Mouse (Mus musculus) hindbrain, embryonic 13.5 days (tissue): Measurements from ENCODE around the gene Rab11b. TPM values are rescaled to one million over a fixed set of nuclear protein-coding genes. Genes with fewer than 3 reads are reported as not detected.

Experiments used
- ATAC-seq: fragments of 200-750 bp; cut with Nextera tagmentation; 2 replicates; pipeline ENCODE4 v1.8.0; 2017; ENCODE audit warnings: moderate TSS enrichment; ENCODE audit not compliant: low FRiP score
- H3K27ac ChIP-seq: fragments of 300-500 bp; sonication (generic); 2 replicates; pipeline ENCODE4 v1.5.1; 2015; ENCODE audit warnings: inconsistent platforms, mild to moderate bottlenecking, moderate library complexity
- H3K27me3 ChIP-seq: fragments of 300-500 bp; sonication (generic); 2 replicates; pipeline ENCODE4 v1.6.1; 2015; ENCODE audit warnings: mild to moderate bottlenecking, inconsistent platforms
- H3K36me3 ChIP-seq: fragments of 300-500 bp; sonication (generic); 2 replicates; pipeline ENCODE4 v1.6.1; 2015; ENCODE audit warnings: mild to moderate bottlenecking, inconsistent platforms
- H3K4me1 ChIP-seq: fragments of 300-500 bp; sonication (generic); replicated peaks from 2 replicates; pipeline ENCODE4 v1.6.1; 2015; ENCODE audit warnings: inconsistent platforms
- H3K4me2 ChIP-seq: fragments of 300-500 bp; sonication (generic); 2 replicates; pipeline ENCODE4 v1.6.1; 2015; ENCODE audit warnings: inconsistent platforms, mild to moderate bottlenecking, moderate library complexity
- H3K4me3 ChIP-seq: fragments of 300-500 bp; sonication (generic); 2 replicates; pipeline ENCODE4 v1.5.1; 2015; ENCODE audit warnings: mild to moderate bottlenecking, inconsistent platforms
- H3K9ac ChIP-seq: fragments of 300-500 bp; sonication (generic); 2 replicates; pipeline ENCODE4 v1.6.1; 2015; ENCODE audit warnings: mild to moderate bottlenecking, inconsistent platforms
- H3K9me3 ChIP-seq: fragments of 300-500 bp; sonication (generic); 2 replicates; pipeline ENCODE4 v1.6.1; 2016; ENCODE audit warnings: inconsistent platforms
- WGBS: fragments of 180-500 bp; shearing (Covaris S2); methylation state at CpG from one replicate; pipeline ENCODE4 v1.1.7; 2015; 5-methylcytosine and 5-hydroxymethylcytosine counted together
- polyA plus RNA-seq: library from polyadenylated mRNA; unstranded; fragments of >200 nt; fragmentation: Nextera tagmentation; extraction: Ambion mirVana; gene quantifications from 2 replicates; pipeline ENCODE4 v1.2.1, GENCODE M21; 2015

Rab11b gene
- polyA plus RNA-seq: 494 and 549 TPM in 2 replicates

GRCm38 (mm10) chr17:33760255-33761165, at the start of gene Rab11b:
TSS of gene Rab11b (minus strand) at chr17:33760530.
- H3K4me1 ChIP-seq: peaks cover 40% of the 10 kb centered on the region
- no peaks in the 10 kb centered on the region for H3K9me3 ChIP-seq
- ATAC-seq: peak; percentile 99
- H3K27me3 ChIP-seq: no peaks in the 10 kb centered on the region
- peak within 1 kb of the TSS; percentile 87 for H3K4me2 ChIP-seq
- no peaks in the 10 kb centered on the region; the same call in 1 of the 2 replicates for H3K36me3 ChIP-seq
- peak within 1 kb of the TSS; percentile 97 for H3K9ac ChIP-seq
- H3K27ac ChIP-seq: peak within 1 kb of the TSS; percentile 100
- 3% methylated on average over 35 of the region's 35 CpGs for WGBS
- peak within 1 kb of the TSS; percentile 75 for H3K4me3 ChIP-seq

- H3K4me2 ChIP-seq: no peak overlapping the region
- 53% methylated on average over 10 of the region's 10 CpGs for WGBS
- H3K27me3 ChIP-seq: peaks cover 21% of the 10 kb centered on the region
- H3K36me3 ChIP-seq: no peaks in the 10 kb centered on the region
- peaks cover 12% of the 10 kb centered on the region for H3K4me1 ChIP-seq
- H3K4me3 ChIP-seq: no peak overlapping the region
- no peaks in the 10 kb centered on the region for H3K9me3 ChIP-seq
- no peak for ATAC-seq
- H3K9ac ChIP-seq: no peak overlapping the region
- no peak overlapping the region for H3K27ac ChIP-seq
These were observed 47.9 kb upstream of the Rab11b start for GRCm38 (mm10) chr17:33808192-33808591.

- H3K4me1 ChIP-seq: peaks cover 12% of the 10 kb centered on the region
- no peak overlapping the region for H3K27ac ChIP-seq
- H3K4me3 ChIP-seq: no peak overlapping the region
- H3K9ac ChIP-seq: no peak overlapping the region
- H3K27me3 ChIP-seq: peaks cover 17% of the 10 kb centered on the region
- H3K9me3 ChIP-seq: no peaks in the 10 kb centered on the region
- WGBS: 63% methylated on average over 8 of the region's 9 CpGs
- ATAC-seq: no peak
- no peaks in the 10 kb centered on the region for H3K36me3 ChIP-seq
- no peak overlapping the region for H3K4me2 ChIP-seq
These were observed 47.0 kb upstream of the Rab11b start for GRCm38 (mm10) chr17:33807181-33807888.

GRCm38 (mm10) chr17:33804745-33805144, 44.4 kb upstream of the Rab11b start:
- WGBS: 74% methylated on average over 1 of the region's 1 CpGs

GRCm38 (mm10) chr17:33804205-33804604, 43.9 kb upstream of the Rab11b start:
- Histone ChIP-seq H3K4me2 (no peak overlapping the region), H3K4me1 (no peaks in the 10 kb centered on the region), H3K9me3 (no peaks in the 10 kb centered on the region), H3K27me3 (no peaks in the 10 kb centered on the region), H3K4me3 (no peak overlapping the region), H3K9ac (no peak overlapping the region), H3K36me3 (no peaks in the 10 kb centered on the region), H3K27ac (no peak overlapping the region)
- WGBS: 61% methylated on average over 4 of the region's 4 CpGs
- ATAC-seq: no peak

More at GRCm38 (mm10) chr17:33804745-33805144, 44.4 kb upstream of the Rab11b start:
- no peak overlapping the region for H3K4me2 ChIP-seq
- peaks cover 2% of the 10 kb centered on the region; the same call in 1 of the 2 replicates for H3K27me3 ChIP-seq
- H3K4me1 ChIP-seq: no peaks in the 10 kb centered on the region
- H3K9ac ChIP-seq: no peak overlapping the region
- no peak overlapping the region for H3K4me3 ChIP-seq
- no peak overlapping the region for H3K27ac ChIP-seq
- no peaks in the 10 kb centered on the region for H3K36me3 ChIP-seq
- H3K9me3 ChIP-seq: no peaks in the 10 kb centered on the region
- no peak for ATAC-seq

- Histone ChIP-seq H3K9ac (no peak overlapping the region), H3K4me3 (no peak overlapping the region), H3K4me2 (no peak overlapping the region), H3K4me1 (no peaks in the 10 kb centered on the region), H3K36me3 (no peaks in the 10 kb centered on the region), H3K27ac (no peak overlapping the region), H3K27me3 (no peaks in the 10 kb centered on the region), H3K9me3 (no peaks in the 10 kb centered on the region)
- ATAC-seq: no peak
- 6% methylated on average over 2 of the region's 2 CpGs for WGBS
These were observed 41.9 kb upstream of the Rab11b start for GRCm38 (mm10) chr17:33802221-33802620.

- H3K36me3 ChIP-seq: no peaks in the 10 kb centered on the region
- H3K9ac ChIP-seq: no peak overlapping the region
- no peaks in the 10 kb centered on the region for H3K27me3 ChIP-seq
- H3K4me3 ChIP-seq: no peak overlapping the region
- ATAC-seq: no peak
- no peaks in the 10 kb centered on the region for H3K4me1 ChIP-seq
- no peak overlapping the region for H3K27ac ChIP-seq
- no peaks in the 10 kb centered on the region for H3K9me3 ChIP-seq
- no peak overlapping the region for H3K4me2 ChIP-seq
- 63% methylated on average over 1 of the region's 1 CpGs for WGBS
These were observed 38.9 kb upstream of the Rab11b start for GRCm38 (mm10) chr17:33799277-33799676.

GRCm38 (mm10) chr17:33798306-33798705, 38.0 kb upstream of the Rab11b start:
- Histone ChIP-seq H3K27me3 (no peaks in the 10 kb centered on the region), H3K4me2 (no peak overlapping the region), H3K4me1 (no peaks in the 10 kb centered on the region), H3K27ac (no peak overlapping the region), H3K9ac (no peak overlapping the region), H3K36me3 (no peaks in the 10 kb centered on the region), H3K4me3 (no peak overlapping the region), H3K9me3 (no peaks in the 10 kb centered on the region)
- ATAC-seq: no peak
- 55% methylated on average over 3 of the region's 3 CpGs for WGBS

- Histone ChIP-seq H3K4me3 (no peak overlapping the region), H3K36me3 (no peaks in the 10 kb centered on the region), H3K27ac (no peak overlapping the region), H3K9ac (no peak overlapping the region), H3K27me3 (no peaks in the 10 kb centered on the region), H3K4me2 (no peak overlapping the region), H3K9me3 (no peaks in the 10 kb centered on the region), H3K4me1 (no peaks in the 10 kb centered on the region)
- ATAC-seq: no peak
- WGBS: 79% methylated on average over 4 of the region's 4 CpGs
These were observed 28.4 kb upstream of the Rab11b start for GRCm38 (mm10) chr17:33788732-33789131.

- ATAC-seq: no peak
- Histone ChIP-seq H3K4me3 (no peak overlapping the region), H3K4me2 (no peak overlapping the region), H3K36me3 (no peaks in the 10 kb centered on the region), H3K4me1 (peaks cover 12% of the 10 kb centered on the region), H3K9me3 (no peaks in the 10 kb centered on the region), H3K27me3 (peaks cover 8% of the 10 kb centered on the region), H3K9ac (no peak overlapping the region), H3K27ac (no peak overlapping the region)
- WGBS: 84% methylated on average over 18 of the region's 18 CpGs
These were observed 26.0 kb upstream of the Rab11b start for GRCm38 (mm10) chr17:33786375-33786774.

GRCm38 (mm10) chr17:33784939-33785338, 24.6 kb upstream of the Rab11b start:
- no peak for ATAC-seq
- Histone ChIP-seq H3K27me3 (peaks cover 16% of the 10 kb centered on the region), H3K36me3 (no peaks in the 10 kb centered on the region), H3K9ac (no peak overlapping the region), H3K27ac (no peak overlapping the region), H3K4me2 (no peak overlapping the region), H3K4me3 (no peak overlapping the region), H3K4me1 (peaks cover 25% of the 10 kb centered on the region), H3K9me3 (no peaks in the 10 kb centered on the region)
- WGBS: 88% methylated on average over 2 of the region's 2 CpGs

- H3K4me1 ChIP-seq: peaks cover 39% of the 10 kb centered on the region
- peak overlapping the region; percentile 11; the same call in 1 of the 2 replicates for H3K9ac ChIP-seq
- no peak overlapping the region for H3K4me2 ChIP-seq
- H3K36me3 ChIP-seq: no peaks in the 10 kb centered on the region
- no peak overlapping the region for H3K27ac ChIP-seq
- no peak for ATAC-seq
- no peak overlapping the region for H3K4me3 ChIP-seq
- H3K27me3 ChIP-seq: peaks cover 16% of the 10 kb centered on the region
- no peaks in the 10 kb centered on the region for H3K9me3 ChIP-seq
These were observed 23.1 kb upstream of the Rab11b start for GRCm38 (mm10) chr17:33783408-33783807.
